Mouse (Mus musculus) heart, embryonic 10.5 days (tissue): ENCODE measurements at regions not wholly inside any gene's neighbourhood (a gene's known extent, or its start where the extent isn't known, plus 50 kb on each side); places are given as distances from the start of the nearest gene placed in this dataset.

Experiments used
- DNase-seq: peaks from one replicate; pipeline ENCODE4 v3.0.0-alpha.2; 2017; ENCODE audit warnings: low spot score
- H3K27ac ChIP-seq: fragments of 300-500 bp; sonication (generic); 2 replicates; pipeline ENCODE4 v1.5.1; 2016; ENCODE audit warnings: mild to moderate bottlenecking
- H3K27me3 ChIP-seq: fragments of 300-500 bp; sonication (generic); 2 replicates; pipeline ENCODE4 v1.6.1; 2016; ENCODE audit warnings: mild to moderate bottlenecking; ENCODE audit not compliant: poor library complexity, insufficient read depth, severe bottlenecking
- H3K36me3 ChIP-seq: fragments of 300-500 bp; sonication (generic); 2 replicates; pipeline ENCODE4 v1.6.1; 2016; ENCODE audit warnings: mild to moderate bottlenecking, moderate library complexity
- H3K4me1 ChIP-seq: fragments of 300-500 bp; sonication (generic); 2 replicates; pipeline ENCODE4 v1.6.1; 2016; ENCODE audit warnings: mild to moderate bottlenecking
- H3K4me3 ChIP-seq: fragments of 300-500 bp; sonication (generic); 2 replicates; pipeline ENCODE4 v1.5.1; 2016; ENCODE audit warnings: mild to moderate bottlenecking, moderate library complexity
- H3K9me3 ChIP-seq: fragments of 300-500 bp; sonication (generic); 2 replicates; pipeline ENCODE4 v1.6.1; 2016; ENCODE audit warnings: mild to moderate bottlenecking, moderate library complexity
- WGBS: fragments of 180-500 bp; shearing (Covaris S2); methylation state at CpG from one replicate; pipeline ENCODE4 v1.1.7; 2016; 5-methylcytosine and 5-hydroxymethylcytosine counted together

DNA sequence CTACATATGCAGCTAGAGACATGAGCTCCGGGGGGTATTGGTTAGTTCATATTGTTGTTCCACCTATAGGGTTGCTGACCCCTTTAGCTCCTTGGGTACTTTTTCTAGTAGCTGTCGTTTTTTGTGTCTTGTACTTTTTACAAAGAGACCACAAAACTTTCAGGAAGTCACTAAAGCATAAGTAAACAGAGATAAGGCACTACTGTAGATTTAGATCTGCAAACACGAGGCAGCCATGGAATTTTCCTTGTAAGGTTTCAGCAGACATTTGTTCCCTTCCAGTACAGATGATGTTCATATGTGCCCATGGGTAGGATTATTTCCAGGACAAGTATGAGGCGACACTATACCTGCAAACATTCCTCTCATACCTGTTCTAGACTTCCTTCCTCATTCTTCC, 439.6 kb upstream of the Acvr2a start:
- no peaks in the 10 kb centered on the region for H3K36me3 ChIP-seq
- no peak for DNase-seq
- no peak overlapping the region for H3K4me3 ChIP-seq
- 65% methylated on average over 4 of the region's 4 CpGs for WGBS
- no peaks in the 10 kb centered on the region for H3K4me1 ChIP-seq
- no peak overlapping the region for H3K27ac ChIP-seq
- no peaks in the 10 kb centered on the region for H3K9me3 ChIP-seq
- H3K27me3 ChIP-seq, result no peaks in the 10 kb centered on the region

DNA sequence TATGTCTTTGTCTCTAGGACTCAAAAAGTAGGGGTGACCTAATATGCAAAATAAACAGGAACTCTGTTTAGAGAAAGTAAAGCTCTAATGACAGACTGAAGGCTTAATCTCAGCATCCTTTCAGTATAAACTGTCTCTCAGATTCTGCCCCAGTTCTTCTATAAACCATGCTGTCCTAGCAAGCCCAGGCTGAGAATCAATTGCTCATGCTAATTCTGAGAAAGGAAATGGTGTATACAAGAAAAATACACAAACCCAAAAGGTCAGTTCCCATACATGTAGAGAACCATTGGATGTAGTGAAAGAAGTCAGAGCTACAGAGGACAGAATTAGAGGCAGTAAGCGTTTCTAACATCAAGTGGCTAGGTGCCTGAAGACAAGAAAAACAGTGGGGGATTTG, 435.7 kb upstream of the Acvr2a start:
- DNase-seq, result no peak
- 76% methylated on average over 1 of the region's 1 CpGs for WGBS
- peaks cover 8% of the 10 kb centered on the region; the same call in 1 of the 2 replicates for H3K4me1 ChIP-seq

DNA sequence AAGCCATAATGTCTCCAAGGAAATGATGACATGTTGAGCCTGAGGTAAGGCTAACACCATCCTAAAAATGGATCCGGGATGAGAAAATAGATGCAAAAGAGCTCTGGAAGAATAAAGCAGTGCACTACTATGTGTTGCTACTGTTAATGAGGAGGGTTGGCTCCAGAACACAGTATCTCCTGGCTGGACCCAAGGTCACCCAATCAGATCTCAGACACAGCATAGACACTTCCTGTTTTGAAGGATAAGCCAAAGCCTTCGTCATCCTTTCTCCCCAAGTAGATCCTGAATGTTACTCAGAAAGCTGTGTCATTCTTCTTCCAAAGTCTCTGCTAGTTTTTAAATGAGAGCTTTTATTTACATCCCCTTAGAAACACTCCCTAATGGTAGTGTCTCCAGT, 435.2 kb upstream of the Acvr2a start:
- DNase-seq, result no peak
- Histone ChIP-seq H3K4me1 (peaks cover 8% of the 10 kb centered on the region; the same call in 1 of the 2 replicates), H3K36me3 (no peaks in the 10 kb centered on the region), H3K27me3 (no peaks in the 10 kb centered on the region), H3K27ac (no peak overlapping the region), H3K4me3 (no peak overlapping the region), H3K9me3 (no peaks in the 10 kb centered on the region)
- 78% methylated on average over 2 of the region's 2 CpGs for WGBS

More for the DNA sequence above, 435.7 kb upstream of the Acvr2a start:
- Histone ChIP-seq H3K9me3 (no peaks in the 10 kb centered on the region), H3K27ac (no peak overlapping the region), H3K27me3 (no peaks in the 10 kb centered on the region), H3K36me3 (no peaks in the 10 kb centered on the region), H3K4me3 (no peak overlapping the region)

DNA sequence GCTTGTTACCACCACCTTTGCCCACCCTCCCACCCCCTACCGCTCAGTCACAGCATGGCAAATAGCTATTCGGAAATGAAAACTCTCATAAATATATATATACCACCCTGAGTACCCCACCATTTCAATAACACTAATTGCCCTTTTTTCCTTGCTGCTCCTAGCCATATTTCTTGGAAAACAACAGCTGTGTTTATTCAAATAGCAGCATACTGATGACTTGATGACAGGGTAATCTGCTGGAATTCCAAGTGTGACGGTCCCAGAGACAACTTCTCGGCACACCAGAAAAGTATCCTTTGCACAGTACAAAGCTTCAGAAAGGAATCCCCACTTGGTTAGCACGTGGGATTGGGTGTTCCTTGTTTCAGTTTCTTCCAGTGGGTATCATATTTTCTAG, 433.8 kb upstream of the Acvr2a start:
- Histone ChIP-seq H3K9me3 (no peaks in the 10 kb centered on the region), H3K27me3 (no peaks in the 10 kb centered on the region), H3K27ac (no peak overlapping the region), H3K4me1 (peaks cover 8% of the 10 kb centered on the region; the same call in 1 of the 2 replicates), H3K4me3 (no peak overlapping the region), H3K36me3 (no peaks in the 10 kb centered on the region)
- 39% methylated on average over 5 of the region's 5 CpGs for WGBS
- no peak for DNase-seq

DNA sequence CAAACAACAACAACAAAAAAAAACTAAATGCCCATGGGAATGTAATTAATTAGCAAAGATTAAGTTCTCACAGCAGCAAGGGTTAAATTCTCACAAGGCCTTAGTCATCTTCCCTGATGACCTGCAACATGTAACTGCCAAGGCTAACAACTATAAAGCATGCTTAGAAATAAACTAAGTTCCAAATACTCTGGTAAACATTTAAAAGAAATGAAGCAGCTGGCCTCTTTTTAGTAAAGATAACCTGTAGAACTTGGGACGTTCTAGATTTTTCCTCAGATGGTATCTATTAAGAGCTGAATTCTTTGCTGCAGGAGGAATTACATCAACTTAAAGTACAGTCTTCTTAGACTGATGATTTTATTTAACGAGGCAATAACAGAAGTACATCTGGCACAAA, 433.1 kb upstream of the Acvr2a start:
- no peak for DNase-seq
- Histone ChIP-seq H3K36me3 (no peaks in the 10 kb centered on the region), H3K4me1 (peaks cover 8% of the 10 kb centered on the region; the same call in 1 of the 2 replicates), H3K4me3 (no peak overlapping the region), H3K27me3 (no peaks in the 10 kb centered on the region), H3K9me3 (no peaks in the 10 kb centered on the region), H3K27ac (no peak overlapping the region)
- WGBS, result 58% methylated on average over 2 of the region's 2 CpGs

DNA sequence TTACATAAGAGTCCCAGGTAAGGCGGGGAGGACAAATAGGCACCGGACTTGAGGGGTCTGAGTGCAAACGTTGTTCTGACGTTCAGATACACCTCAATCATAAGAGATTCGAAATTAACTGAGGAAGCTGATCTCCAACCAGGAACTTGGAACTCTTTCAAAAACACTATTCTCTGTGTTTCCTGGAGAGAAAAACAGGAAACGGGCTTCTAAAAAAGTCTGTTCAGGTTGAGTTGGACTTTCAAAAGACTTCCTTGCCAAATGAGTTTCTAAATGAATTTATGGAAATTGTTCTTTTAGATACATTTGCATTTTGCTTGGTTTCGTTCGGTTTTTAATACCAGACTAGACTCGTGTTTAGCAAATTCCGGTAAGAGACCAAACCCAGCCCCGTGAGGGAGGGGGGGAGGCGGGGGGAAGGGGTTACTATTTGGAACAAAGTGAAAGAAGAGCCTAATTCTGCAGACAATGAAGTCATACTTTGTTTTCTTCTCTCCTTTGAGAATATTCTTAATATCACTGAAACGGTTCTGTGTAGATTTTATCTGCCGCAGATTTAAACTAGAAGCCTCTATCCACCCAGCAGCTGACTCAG, 432.3 kb upstream of the Acvr2a start:
- no peaks in the 10 kb centered on the region for H3K36me3 ChIP-seq
- WGBS, result 88% methylated on average over 14 of the region's 14 CpGs
- no peaks in the 10 kb centered on the region for H3K27me3 ChIP-seq
- peaks cover 8% of the 10 kb centered on the region; the same call in 1 of the 2 replicates for H3K4me1 ChIP-seq
- no peak overlapping the region for H3K27ac ChIP-seq
- no peaks in the 10 kb centered on the region for H3K9me3 ChIP-seq
- DNase-seq, result no peak
- H3K4me3 ChIP-seq, result no peak overlapping the region

DNA sequence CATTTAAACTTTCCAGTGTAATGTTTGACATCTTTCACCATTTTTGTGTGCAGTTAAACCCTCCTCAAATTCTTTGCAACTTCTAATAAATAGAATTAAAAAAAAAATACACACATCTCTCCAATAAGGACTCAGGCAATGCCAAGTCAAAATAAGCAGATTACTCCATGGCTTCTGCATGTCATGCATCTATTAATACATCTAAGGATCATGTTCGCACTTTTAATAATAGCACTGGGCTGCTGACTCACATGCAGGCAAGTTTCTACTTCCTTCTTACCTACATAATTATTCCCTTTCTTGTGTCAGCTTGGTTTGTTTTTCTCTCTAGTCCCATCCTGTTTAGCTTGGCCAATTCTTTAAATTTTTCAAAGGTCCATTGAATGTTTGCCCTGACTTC, 415.4 kb upstream of the Acvr2a start:
- no peaks in the 10 kb centered on the region for H3K36me3 ChIP-seq
- WGBS, result 87% methylated on average over 1 of the region's 1 CpGs
- H3K4me1 ChIP-seq, result peaks cover 6% of the 10 kb centered on the region
- no peak for DNase-seq
- H3K9me3 ChIP-seq, result no peaks in the 10 kb centered on the region
- no peak overlapping the region for H3K4me3 ChIP-seq
- no peaks in the 10 kb centered on the region for H3K27me3 ChIP-seq
- no peak overlapping the region for H3K27ac ChIP-seq

DNA sequence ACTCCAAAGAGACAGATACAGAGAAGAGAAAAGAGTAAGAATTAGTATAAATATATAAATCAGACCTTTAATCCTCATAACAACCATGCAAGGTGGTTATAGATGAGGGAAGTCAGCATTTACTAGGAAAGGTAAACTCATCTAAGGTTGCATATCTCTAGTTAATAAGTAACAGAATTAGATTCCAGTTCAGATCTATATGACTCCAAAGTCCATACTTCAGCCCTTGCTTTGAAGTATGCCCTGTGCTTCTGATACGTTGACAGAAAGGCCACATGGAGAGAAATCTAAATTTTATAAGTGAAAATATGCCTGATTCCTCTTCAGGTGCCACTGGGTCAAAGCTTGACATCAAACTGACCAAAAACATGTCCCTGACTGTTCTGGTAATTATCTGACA, 414.7 kb upstream of the Acvr2a start:
- Histone ChIP-seq H3K27me3 (no peaks in the 10 kb centered on the region), H3K4me3 (no peak overlapping the region), H3K9me3 (no peaks in the 10 kb centered on the region), H3K4me1 (peaks cover 6% of the 10 kb centered on the region), H3K27ac (no peak overlapping the region), H3K36me3 (no peaks in the 10 kb centered on the region)
- DNase-seq, result no peak
- 80% methylated on average over 1 of the region's 1 CpGs for WGBS

DNA sequence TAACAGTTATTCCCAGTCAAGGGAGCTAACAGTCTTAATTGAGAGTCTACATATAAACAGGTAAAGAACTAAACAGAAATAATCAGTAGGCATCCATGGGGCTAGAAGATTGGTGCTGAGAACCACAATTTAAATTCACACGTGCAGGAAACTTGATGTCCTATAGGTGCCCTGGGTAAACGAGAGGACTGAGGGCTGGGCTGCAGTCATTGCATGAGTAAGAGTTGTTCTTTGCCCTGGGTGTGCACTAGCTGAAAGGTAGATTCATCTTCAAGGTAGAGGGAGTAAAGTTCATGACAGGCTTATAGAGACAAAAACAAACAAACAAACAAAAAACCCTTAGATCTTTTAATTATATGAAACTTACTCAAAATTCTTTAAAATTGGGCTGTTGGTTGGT, 411.1 kb upstream of the Acvr2a start:
- no peak for DNase-seq
- Histone ChIP-seq H3K27me3 (no peaks in the 10 kb centered on the region), H3K9me3 (no peaks in the 10 kb centered on the region), H3K27ac (no peak overlapping the region), H3K4me1 (peaks cover 6% of the 10 kb centered on the region), H3K36me3 (no peaks in the 10 kb centered on the region), H3K4me3 (no peak overlapping the region)
- 71% methylated on average over 2 of the region's 2 CpGs for WGBS

DNA sequence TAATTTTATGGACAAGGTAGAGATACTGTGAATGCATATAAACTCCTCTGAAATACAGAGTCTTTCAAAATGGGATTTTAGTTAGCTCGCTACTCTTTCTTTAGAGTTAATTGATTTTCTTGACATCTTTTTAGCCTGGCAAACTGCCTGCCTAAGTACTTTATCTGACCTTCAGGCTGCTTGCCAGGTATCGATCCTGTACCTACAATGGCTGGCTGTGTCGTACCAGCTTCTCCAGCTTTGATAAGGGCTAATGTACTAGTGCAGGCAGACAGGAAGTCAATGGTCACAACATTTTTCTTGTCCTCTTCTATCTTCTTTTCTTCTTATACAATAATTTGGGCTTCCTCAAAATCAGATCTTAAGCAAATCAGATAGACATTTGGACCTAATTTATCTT, 409.4 kb upstream of the Acvr2a start:
- no peak overlapping the region for H3K27ac ChIP-seq
- no peak for DNase-seq
- H3K27me3 ChIP-seq, result no peaks in the 10 kb centered on the region
- H3K36me3 ChIP-seq, result no peaks in the 10 kb centered on the region
- peaks cover 6% of the 10 kb centered on the region for H3K4me1 ChIP-seq
- no peak overlapping the region for H3K4me3 ChIP-seq
- 54% methylated on average over 3 of the region's 3 CpGs for WGBS
- H3K9me3 ChIP-seq, result no peaks in the 10 kb centered on the region

DNA sequence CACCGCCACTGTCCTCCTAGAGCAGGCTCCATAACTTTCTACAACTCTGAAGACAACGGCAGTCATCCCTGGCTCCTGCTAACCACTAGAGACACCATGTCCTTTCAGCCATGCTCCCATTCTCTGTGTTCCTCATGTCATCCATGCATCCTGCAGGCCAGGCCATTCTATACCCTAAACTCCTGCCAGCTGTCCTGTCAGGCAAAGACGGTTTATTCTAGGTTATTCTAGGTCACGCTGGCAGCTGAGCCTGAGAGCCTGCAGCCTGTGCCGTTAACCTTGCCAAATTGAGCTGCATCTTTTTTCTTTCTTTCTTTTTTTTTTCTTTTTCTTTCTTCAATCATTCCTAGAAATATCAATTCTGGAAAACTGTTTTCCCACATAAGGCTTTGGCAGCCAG, 406.0 kb upstream of the Acvr2a start:
- H3K36me3 ChIP-seq, result no peaks in the 10 kb centered on the region
- no peak overlapping the region for H3K27ac ChIP-seq
- DNase-seq, result no peak
- H3K9me3 ChIP-seq, result no peaks in the 10 kb centered on the region
- no peaks in the 10 kb centered on the region for H3K27me3 ChIP-seq
- no peak overlapping the region for H3K4me3 ChIP-seq
- H3K4me1 ChIP-seq, result no peaks in the 10 kb centered on the region
- WGBS, result 89% methylated on average over 5 of the region's 5 CpGs

DNA sequence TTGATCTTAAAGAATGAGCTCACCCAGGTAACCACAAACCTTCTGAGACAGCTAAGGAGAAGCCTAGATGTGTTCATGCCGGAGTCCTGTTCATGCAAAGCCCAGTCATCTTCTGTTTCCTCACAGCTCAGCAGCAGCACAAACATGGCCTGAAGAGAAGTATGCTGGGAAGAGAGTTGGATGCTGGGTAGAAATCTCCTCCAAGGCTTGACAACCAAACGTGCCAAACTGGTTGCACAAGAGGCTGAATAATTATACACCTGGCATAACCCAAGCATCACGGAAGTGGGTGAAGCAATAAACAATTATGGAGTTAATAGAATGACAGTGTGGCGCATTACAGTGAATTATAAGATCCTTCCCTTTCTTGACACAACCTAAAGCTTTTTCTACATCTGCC, 404.0 kb upstream of the Acvr2a start:
- Histone ChIP-seq H3K27ac (no peak overlapping the region), H3K4me3 (no peak overlapping the region), H3K4me1 (no peaks in the 10 kb centered on the region), H3K36me3 (no peaks in the 10 kb centered on the region), H3K9me3 (no peaks in the 10 kb centered on the region), H3K27me3 (no peaks in the 10 kb centered on the region)
- WGBS, result 86% methylated on average over 4 of the region's 4 CpGs
- DNase-seq, result no peak

DNA sequence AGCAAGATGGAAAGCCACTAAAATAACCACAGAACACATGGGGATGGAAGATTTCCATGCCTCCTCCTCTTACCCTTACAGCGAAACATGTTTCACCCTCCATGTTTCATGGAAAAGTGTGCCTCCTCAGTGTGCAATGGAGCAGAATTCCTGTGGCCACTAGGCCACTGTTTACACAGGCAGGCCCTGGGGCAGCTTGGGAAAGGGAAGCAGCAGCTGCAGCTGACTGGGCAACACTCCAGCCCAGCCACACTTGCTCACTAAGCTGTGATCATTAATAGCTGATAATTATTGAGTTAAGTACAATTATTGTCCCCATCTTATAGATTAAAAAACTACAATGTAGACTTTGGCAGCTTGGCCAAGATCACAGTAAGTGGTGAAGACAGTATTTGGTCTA, 402.5 kb upstream of the Acvr2a start:
- no peaks in the 10 kb centered on the region for H3K36me3 ChIP-seq
- 89% methylated on average over 1 of the region's 1 CpGs for WGBS
- no peak for DNase-seq
- H3K27me3 ChIP-seq, result no peaks in the 10 kb centered on the region
- no peak overlapping the region for H3K27ac ChIP-seq
- no peaks in the 10 kb centered on the region for H3K4me1 ChIP-seq
- no peaks in the 10 kb centered on the region for H3K9me3 ChIP-seq
- H3K4me3 ChIP-seq, result no peak overlapping the region
